Comparison of ENCODE assay signal across 22 mouse cellular contexts in genomic region chr15:61692679-61693078, GRCm38 (mm10).
DNase-seq lines count a peak whose midpoint lies in the region; ATAC-seq and TF ChIP-seq lines count a peak whose summit lies in the region.
"Had no signal": no experiment of that assay in that cellular context is flagged by ENCODE, and none has a peak within 500 bp of the region (broad histone marks: within the 10 kb centered on the region; RNA-seq: fewer than 3 reads in every experiment).

No protein-coding gene starts in this region.

- 86% methylated on average over 1 of the region's 1 CpGs for WGBS in forebrain, embryonic 13.5 days
- WGBS in forebrain, postnatal 0 days = 53% methylated on average over 1 of the region's 1 CpGs
- WGBS in forebrain, embryonic 14.5 days = 83% methylated on average over 1 of the region's 1 CpGs
- WGBS in forebrain, embryonic 11.5 days = 82% methylated on average over 1 of the region's 1 CpGs
- 71% methylated on average over 1 of the region's 1 CpGs for WGBS in forebrain, embryonic 15.5 days
- WGBS in forebrain, embryonic 10.5 days = 95% methylated on average over 1 of the region's 1 CpGs
- WGBS in forebrain, embryonic 16.5 days = 60% methylated on average over 1 of the region's 1 CpGs
- WGBS in forebrain, embryonic 12.5 days = 89% methylated on average over 1 of the region's 1 CpGs

- no peaks in the 10 kb centered on the region for H3K36me3 ChIP-seq in forebrain, embryonic 13.5 days (ENCODE audit: poor library complexity, severe bottlenecking)
- no peaks in the 10 kb centered on the region for H3K36me3 ChIP-seq in forebrain, postnatal 0 days (ENCODE audit: insufficient read depth)
- no peaks in the 10 kb centered on the region for H3K36me3 ChIP-seq in forebrain, embryonic 14.5 days (ENCODE audit: control insufficient read depth, insufficient read depth, low read length)
- no peaks in the 10 kb centered on the region for H3K36me3 ChIP-seq in forebrain, embryonic 11.5 days (ENCODE audit: control insufficient read depth, insufficient read depth, low read length)
- no peaks in the 10 kb centered on the region for H3K36me3 ChIP-seq in forebrain, embryonic 15.5 days
- H3K36me3 ChIP-seq in forebrain, embryonic 10.5 days (replicated peaks) = no peaks in the 10 kb centered on the region
- no peaks in the 10 kb centered on the region for H3K36me3 ChIP-seq in forebrain, embryonic 16.5 days (ENCODE audit: control insufficient read depth, insufficient read depth)
- H3K36me3 ChIP-seq in forebrain, embryonic 12.5 days (replicated peaks) = no peaks in the 10 kb centered on the region
- H3K36me3 ChIP-seq: G1E had no signal

- no peaks in the 10 kb centered on the region for H3K4me1 ChIP-seq in forebrain, embryonic 13.5 days
- no peaks in the 10 kb centered on the region for H3K4me1 ChIP-seq in forebrain, postnatal 0 days (ENCODE audit: insufficient read depth)
- H3K4me1 ChIP-seq in forebrain, embryonic 14.5 days (ENCODE audit: control insufficient read depth, insufficient read depth, low read length) = no peaks in the 10 kb centered on the region
- H3K4me1 ChIP-seq in forebrain, embryonic 11.5 days (replicated peaks; ENCODE audit: control insufficient read depth, insufficient read depth, low read length) = no peaks in the 10 kb centered on the region
- no peaks in the 10 kb centered on the region for H3K4me1 ChIP-seq in forebrain, embryonic 15.5 days
- no peaks in the 10 kb centered on the region for H3K4me1 ChIP-seq in forebrain, embryonic 10.5 days
- H3K4me1 ChIP-seq in forebrain, embryonic 16.5 days (replicated peaks; ENCODE audit: control insufficient read depth, insufficient read depth, low read length) = peaks cover 5% of the 10 kb centered on the region; the same call in 1 of the 2 replicates
- H3K4me1 ChIP-seq in forebrain, embryonic 12.5 days = no peaks in the 10 kb centered on the region

- H3K4me2 ChIP-seq in forebrain, embryonic 13.5 days = no peak overlapping the region
- H3K4me2 ChIP-seq in forebrain, postnatal 0 days (ENCODE audit: low read depth) = no peak overlapping the region
- no peak overlapping the region for H3K4me2 ChIP-seq in forebrain, embryonic 14.5 days (ENCODE audit: low read length)
- no peak overlapping the region for H3K4me2 ChIP-seq in forebrain, embryonic 11.5 days (ENCODE audit: low read depth, low read length, severe bottlenecking)
- no peak overlapping the region for H3K4me2 ChIP-seq in forebrain, embryonic 15.5 days (replicated peaks)
- H3K4me2 ChIP-seq in forebrain, embryonic 16.5 days (ENCODE audit: low read length) = no peak overlapping the region
- no peak overlapping the region for H3K4me2 ChIP-seq in forebrain, embryonic 12.5 days

- H3K9me3 ChIP-seq in forebrain, embryonic 13.5 days (replicated peaks) = no peaks in the 10 kb centered on the region
- H3K9me3 ChIP-seq in forebrain, postnatal 0 days (ENCODE audit: low read length) = no peaks in the 10 kb centered on the region
- no peaks in the 10 kb centered on the region for H3K9me3 ChIP-seq in forebrain, embryonic 14.5 days (replicated peaks; ENCODE audit: control insufficient read depth, low read length)
- no peaks in the 10 kb centered on the region for H3K9me3 ChIP-seq in forebrain, embryonic 11.5 days (ENCODE audit: control insufficient read depth, low read length)
- no peaks in the 10 kb centered on the region for H3K9me3 ChIP-seq in forebrain, embryonic 15.5 days
- H3K9me3 ChIP-seq in forebrain, embryonic 10.5 days = no peaks in the 10 kb centered on the region
- no peaks in the 10 kb centered on the region for H3K9me3 ChIP-seq in forebrain, embryonic 16.5 days (ENCODE audit: control insufficient read depth, low read length)
- no peaks in the 10 kb centered on the region for H3K9me3 ChIP-seq in forebrain, embryonic 12.5 days
- H3K9me3 ChIP-seq: G1E had no signal

- no peak overlapping the region for H3K9ac ChIP-seq in forebrain, embryonic 13.5 days
- no peak overlapping the region for H3K9ac ChIP-seq in forebrain, postnatal 0 days
- H3K9ac ChIP-seq in forebrain, embryonic 14.5 days (ENCODE audit: low read length) = no peak overlapping the region
- H3K9ac ChIP-seq in forebrain, embryonic 11.5 days (ENCODE audit: low read length) = no peak overlapping the region
- H3K9ac ChIP-seq in forebrain, embryonic 15.5 days (replicated peaks) = no peak overlapping the region
- H3K9ac ChIP-seq in forebrain, embryonic 16.5 days (replicated peaks; ENCODE audit: low read depth, low read length) = no peak overlapping the region
- H3K9ac ChIP-seq in forebrain, embryonic 12.5 days = no peak overlapping the region

- no peak for DNase-seq in forebrain, postnatal 0 days
- DNase-seq in forebrain, embryonic 14.5 days (ENCODE audit: low spot score) = peak; percentile 22
- DNase-seq in forebrain, embryonic 11.5 days (ENCODE audit: low spot score) = no peak
- no peak for DNase-seq in forebrain, embryonic 10.5 days (ENCODE audit: extremely low spot score, low spot score)
- DNase-seq: adrenal gland, adult 2 months; adrenal gland, adult 8-10 months; adrenal gland, postnatal 10 days; adrenal gland, postnatal 14 days; adrenal gland, postnatal 25 days; adrenal gland, postnatal 36 days; B cell, adult 2 months; cerebellum, adult 11 months; cerebellum, adult 11-12 months had no signal

- no peaks in the 10 kb centered on the region for H3K27me3 ChIP-seq in forebrain, embryonic 13.5 days
- no peaks in the 10 kb centered on the region for H3K27me3 ChIP-seq in forebrain, postnatal 0 days (ENCODE audit: insufficient read depth, low read length)
- no peaks in the 10 kb centered on the region for H3K27me3 ChIP-seq in forebrain, embryonic 14.5 days (replicated peaks; ENCODE audit: control insufficient read depth, insufficient read depth, low read length)
- H3K27me3 ChIP-seq in forebrain, embryonic 11.5 days (ENCODE audit: control insufficient read depth, insufficient read depth, low read length) = no peaks in the 10 kb centered on the region
- H3K27me3 ChIP-seq in forebrain, embryonic 15.5 days = no peaks in the 10 kb centered on the region
- no peaks in the 10 kb centered on the region for H3K27me3 ChIP-seq in forebrain, embryonic 10.5 days (ENCODE audit: poor library complexity, severe bottlenecking)
- H3K27me3 ChIP-seq in forebrain, embryonic 16.5 days (replicated peaks; ENCODE audit: control insufficient read depth, insufficient read depth, low read length) = no peaks in the 10 kb centered on the region
- no peaks in the 10 kb centered on the region for H3K27me3 ChIP-seq in forebrain, embryonic 12.5 days
- H3K27me3 ChIP-seq: CH12.LX, Patski had no signal

- TF ChIP-seq CTCF in forebrain, postnatal 0 days (IDR thresholded peaks at IDR 0.05; ENCODE audit: low read depth) = no peak

- ATAC-seq in forebrain, embryonic 13.5 days = peak; percentile 16; the same call in 1 of the 2 replicates
- no peak for ATAC-seq in forebrain, postnatal 0 days
- ATAC-seq in forebrain, embryonic 14.5 days = peak; percentile 57; the same call in 1 of the 2 replicates
- ATAC-seq in forebrain, embryonic 11.5 days (replicated peaks; ENCODE audit: low FRiP score) = no peak
- ATAC-seq in forebrain, embryonic 15.5 days (replicated peaks) = peak; percentile 38; the same call in 1 of the 2 replicates
- peak; percentile 52; the same call in 1 of the 2 replicates for ATAC-seq in forebrain, embryonic 16.5 days
- no peak for ATAC-seq in forebrain, embryonic 12.5 days (ENCODE audit: low FRiP score)
- ATAC-seq: activated CD4-positive, CD25-positive, alpha-beta regulatory T cell, adult 4 months; CD4-positive, CD25-positive, alpha-beta regulatory T cell, adult 4 months; Patski had no signal

- H3K27ac ChIP-seq in forebrain, embryonic 13.5 days = no peak overlapping the region
- no peak overlapping the region for H3K27ac ChIP-seq in forebrain, postnatal 0 days (ENCODE audit: low read depth, low read length)
- no peak overlapping the region for H3K27ac ChIP-seq in forebrain, embryonic 14.5 days (ENCODE audit: low read depth, low read length)
- H3K27ac ChIP-seq in forebrain, embryonic 11.5 days (ENCODE audit: low read depth, low read length) = no peak overlapping the region
- no peak overlapping the region for H3K27ac ChIP-seq in forebrain, embryonic 15.5 days (replicated peaks)
- no peak overlapping the region for H3K27ac ChIP-seq in forebrain, embryonic 10.5 days
- no peak overlapping the region for H3K27ac ChIP-seq in forebrain, embryonic 16.5 days (ENCODE audit: low read length)
- no peak overlapping the region for H3K27ac ChIP-seq in forebrain, embryonic 12.5 days

- H3K4me3 ChIP-seq in forebrain, embryonic 13.5 days = no peak overlapping the region
- no peak overlapping the region for H3K4me3 ChIP-seq in forebrain, postnatal 0 days (ENCODE audit: low read depth, low read length)
- no peak overlapping the region for H3K4me3 ChIP-seq in forebrain, embryonic 14.5 days (ENCODE audit: low read depth, low read length)
- H3K4me3 ChIP-seq in forebrain, embryonic 11.5 days (ENCODE audit: low read depth, low read length) = no peak overlapping the region
- no peak overlapping the region for H3K4me3 ChIP-seq in forebrain, embryonic 15.5 days
- H3K4me3 ChIP-seq in forebrain, embryonic 10.5 days = no peak overlapping the region
- no peak overlapping the region for H3K4me3 ChIP-seq in forebrain, embryonic 16.5 days (replicated peaks; ENCODE audit: low read length)
- no peak overlapping the region for H3K4me3 ChIP-seq in forebrain, embryonic 12.5 days (replicated peaks)

Comparison
In these comparisons a context has a peak if more than half of its experiments do, and no peak if none do; other contexts are left out.
1. ATAC-seq: peak in forebrain, embryonic 13.5 days (single experiment), forebrain, embryonic 14.5 days (single experiment), forebrain, embryonic 15.5 days (single experiment) and forebrain, embryonic 16.5 days (single experiment); none in forebrain, postnatal 0 days (single experiment), forebrain, embryonic 11.5 days (single experiment) and forebrain, embryonic 12.5 days (single experiment).